Mouse (Mus musculus): ENCODE results near the gene Gm1527.
"Not testable (repeated sequence)": the region's sequence is repeated elsewhere in the genome, so short reads cannot be mapped to it uniquely, and the experiment has no call there.

Gene Gm1527

GRCm38 (mm10) chr3:28892317-28892716, at the start of gene Gm1527:
Gene Gm1527 (plus strand): TSS chr3:28892617.
- no peak for DNase-seq (ENCODE audit: low read depth, low spot score)

- DNase-seq (ENCODE audit: low read depth, low spot score) = no peak
These were observed 49.2 kb upstream of the Gm1527 start for GRCm38 (mm10) chr3:28843231-28843630.

GRCm38 (mm10) chr3:28847115-28847514, 45.3 kb upstream of the Gm1527 start:
- DNase-seq (ENCODE audit: low read depth, low spot score) = no peak

DNA sequence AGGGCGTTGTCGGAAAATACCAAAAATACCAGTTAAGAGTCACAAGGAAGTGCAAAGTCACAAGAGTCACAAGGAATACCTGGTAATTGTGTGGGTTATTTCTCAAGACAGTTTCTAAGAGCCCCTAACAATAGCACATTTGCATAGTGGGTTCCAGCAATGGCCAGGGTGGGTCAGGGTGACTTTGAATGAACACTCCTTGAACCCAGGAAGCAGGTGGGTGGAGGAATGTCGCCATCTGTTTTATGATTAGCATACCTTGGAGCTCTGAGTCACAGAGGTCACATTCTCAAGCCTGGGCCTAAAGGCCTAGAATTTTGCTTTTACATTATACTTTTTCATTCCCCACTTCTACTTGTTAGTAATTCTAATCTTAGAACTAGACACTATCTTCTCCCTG, 40.2 kb upstream of the Gm1527 start:
- DNase-seq (ENCODE audit: low read depth, low spot score) = not testable (repeated sequence)

- DNase-seq (ENCODE audit: low read depth, low spot score) = not testable (repeated sequence)
These were observed 32.6 kb upstream of the Gm1527 start for GRCm38 (mm10) chr3:28859630-28860392.

DNA sequence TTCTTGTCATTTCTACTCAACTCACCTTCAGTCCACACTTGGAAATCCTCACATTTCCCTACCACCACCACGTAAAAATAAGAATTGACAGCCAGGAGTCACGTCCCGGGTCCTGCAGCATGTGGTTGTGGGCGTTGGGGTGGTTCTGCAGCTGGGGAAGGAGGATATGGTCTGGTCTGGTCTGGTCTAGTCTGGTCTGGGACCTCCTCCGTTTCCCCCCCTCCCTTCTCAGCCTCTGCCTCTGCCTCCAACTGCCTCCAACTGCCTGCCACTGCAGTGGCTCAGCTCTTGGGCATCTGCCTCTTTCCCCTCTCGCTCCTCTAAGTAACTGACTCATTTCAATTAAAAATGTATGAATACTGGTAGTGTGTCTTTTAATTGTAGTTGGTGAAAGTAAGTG, 4.5 kb downstream of the Gm1527 start:
- DNase-seq (ENCODE audit: low read depth, low spot score) = not testable (repeated sequence)

- no peak for DNase-seq (ENCODE audit: low read depth, low spot score)
These were observed 73.5 kb downstream of the Gm1527 start for GRCm38 (mm10) chr3:28965931-28966330.

- peak; percentile 81 for DNase-seq (ENCODE audit: low read depth, low spot score)
These were observed 76.4 kb downstream of the Gm1527 start for GRCm38 (mm10) chr3:28968851-28969250.
